Mouse (Mus musculus) adrenal gland, postnatal 4 days (tissue): ENCODE measurements at regions not wholly inside any gene's neighbourhood (a gene's known extent, or its start where the extent isn't known, plus 50 kb on each side); places are given as distances from the start of the nearest gene placed in this dataset.

Source experiments
- DNase-seq, 2 experiments: peaks; one replicate each; pipeline ENCODE4 v3.0.0; 2021 to 2022; ENCODE audit warnings: low spot score in 2 of 2, mixed read lengths in 2 of 2

DNA sequence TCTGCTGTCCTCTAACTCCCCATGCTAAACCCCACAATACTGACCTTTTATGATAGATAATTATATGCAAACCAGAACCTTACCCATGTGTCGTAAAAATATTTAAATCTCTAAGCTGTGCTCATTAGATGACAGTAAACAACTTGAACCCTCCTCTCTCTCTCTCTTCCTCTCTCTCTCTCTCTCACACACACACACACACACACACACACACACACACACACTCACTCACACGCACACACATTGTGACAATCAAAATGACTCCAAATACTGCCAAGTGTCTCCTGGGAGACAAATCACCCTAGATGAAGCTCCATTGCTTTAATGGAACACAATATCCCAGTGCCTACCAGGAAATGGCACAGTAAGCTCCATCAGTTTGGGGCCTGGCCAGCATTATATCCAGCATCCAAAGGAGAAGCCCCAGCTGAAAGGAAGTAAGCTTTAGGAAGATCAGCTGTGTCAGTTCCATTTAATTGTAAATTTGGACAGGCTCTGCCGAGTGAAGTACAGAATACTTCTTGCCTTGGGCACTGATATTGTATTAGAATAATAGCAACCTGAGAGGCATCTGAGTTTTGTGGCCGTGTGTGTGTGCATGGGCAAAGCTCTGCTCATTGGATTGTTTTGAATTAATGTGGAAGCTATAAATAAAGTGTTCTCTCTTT lies 220.7 kb downstream of the Fam84b start:
- no peak for DNase-seq

DNA sequence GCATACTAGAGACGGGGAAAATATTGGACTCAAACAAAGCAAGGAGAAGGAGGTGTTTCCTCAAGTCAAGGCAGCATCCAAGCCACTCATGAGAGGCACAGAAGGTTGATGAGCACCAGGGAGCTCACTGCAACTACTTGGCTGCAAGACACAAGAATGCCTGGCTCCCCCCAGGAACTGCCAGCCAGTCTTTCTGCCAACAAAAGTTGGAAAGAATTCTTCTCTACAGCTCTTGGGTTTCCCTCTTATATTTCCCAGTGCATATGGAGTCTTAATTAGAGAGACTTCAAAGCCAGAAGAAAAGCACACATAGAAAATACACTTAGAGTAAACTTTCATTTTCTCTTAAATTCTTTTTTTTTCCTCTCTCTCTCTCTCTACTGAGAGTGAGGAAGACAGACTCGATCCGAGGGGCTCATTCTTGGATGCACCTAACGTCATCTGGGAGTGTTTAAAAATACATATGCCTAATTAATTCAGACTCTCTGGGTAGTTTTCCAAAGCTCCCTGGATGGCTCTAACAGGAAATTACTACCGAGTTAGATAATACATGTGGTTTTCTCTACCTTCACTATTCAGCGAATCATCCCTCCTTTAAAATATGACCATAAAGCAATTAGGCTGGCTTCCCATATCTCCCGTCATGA lies 222.7 kb downstream of the Fam84b start:
- DNase-seq, result no peak

DNA sequence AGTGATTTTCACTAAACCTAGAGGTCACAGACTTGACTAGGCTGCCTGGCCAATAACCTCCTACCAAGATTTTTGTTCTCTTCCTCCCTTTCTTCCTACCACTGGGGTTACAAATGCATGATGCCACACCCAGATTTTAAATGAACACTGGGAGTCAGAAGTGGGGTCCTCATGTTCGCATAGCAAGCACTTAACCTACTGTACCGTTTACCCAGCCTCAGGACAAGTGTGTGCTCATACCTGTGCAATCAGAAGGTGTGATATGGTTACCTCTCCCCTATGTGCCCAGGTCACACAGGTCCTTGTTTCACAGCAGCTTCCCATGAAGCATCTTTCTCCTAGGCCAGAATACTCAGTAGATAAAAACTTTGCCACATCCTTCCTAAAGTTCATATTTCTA lies 234.8 kb downstream of the Fam84b start:
- DNase-seq, result no peak

DNA sequence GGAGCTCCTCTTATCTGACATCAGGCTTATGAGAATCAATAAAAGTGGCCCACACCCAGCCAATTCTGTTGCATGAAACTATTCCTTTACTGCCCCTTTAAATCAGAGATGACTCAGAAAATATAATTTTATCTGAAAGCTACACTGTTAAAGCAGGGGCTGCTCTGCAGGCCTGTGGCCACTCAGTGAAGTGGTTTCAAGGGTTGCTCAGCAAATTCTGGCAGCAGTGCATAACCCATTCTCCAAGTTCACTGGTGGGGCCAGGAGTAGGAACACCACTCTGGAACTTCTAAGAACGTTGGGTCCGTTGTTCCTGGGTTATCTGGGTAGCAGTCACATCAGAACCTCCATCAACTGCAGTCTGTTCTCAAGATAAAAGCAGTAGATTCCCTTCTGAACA lies 236.2 kb downstream of the Fam84b start:
- DNase-seq, result no peak

DNA sequence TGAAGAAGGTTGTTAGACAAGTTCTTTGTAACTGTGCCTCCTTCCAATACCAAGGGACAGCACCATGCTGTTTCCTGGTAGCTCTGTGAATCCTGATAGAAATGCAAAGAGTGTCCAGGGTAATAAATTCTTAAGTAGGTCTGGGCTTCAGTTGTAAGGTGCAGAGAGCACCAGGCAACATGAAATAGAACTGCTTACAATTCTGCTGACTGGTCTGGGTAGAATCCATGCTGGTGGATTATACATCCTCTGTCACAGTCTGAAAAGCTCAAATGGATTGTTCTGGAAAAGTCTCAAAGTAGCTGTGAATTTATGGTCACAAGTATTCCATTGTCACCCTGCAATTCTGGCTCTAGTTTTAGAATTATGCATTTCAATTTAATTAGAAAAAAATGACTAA lies 251.7 kb downstream of the Fam84b start:
- no peak for DNase-seq

DNA sequence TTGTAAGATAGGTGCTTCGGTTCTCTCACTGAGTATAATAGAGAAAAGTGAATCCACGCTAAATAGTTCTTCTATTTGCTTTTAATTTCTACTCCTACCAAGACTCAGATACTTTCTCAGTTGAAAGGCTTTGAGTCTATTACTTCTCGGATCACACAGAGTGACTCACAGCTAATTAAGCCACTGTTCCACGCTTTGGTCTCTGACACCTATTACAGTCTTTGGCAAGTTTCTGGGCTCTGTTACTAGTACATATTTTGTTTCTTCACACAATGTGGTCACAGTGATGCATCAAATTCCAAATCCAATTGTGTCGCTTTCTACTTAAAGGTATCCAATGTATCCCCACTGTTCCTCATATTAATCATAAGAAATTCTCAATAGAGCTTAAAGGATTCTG lies 276.5 kb downstream of the Fam84b start:
- no peak for DNase-seq

DNA sequence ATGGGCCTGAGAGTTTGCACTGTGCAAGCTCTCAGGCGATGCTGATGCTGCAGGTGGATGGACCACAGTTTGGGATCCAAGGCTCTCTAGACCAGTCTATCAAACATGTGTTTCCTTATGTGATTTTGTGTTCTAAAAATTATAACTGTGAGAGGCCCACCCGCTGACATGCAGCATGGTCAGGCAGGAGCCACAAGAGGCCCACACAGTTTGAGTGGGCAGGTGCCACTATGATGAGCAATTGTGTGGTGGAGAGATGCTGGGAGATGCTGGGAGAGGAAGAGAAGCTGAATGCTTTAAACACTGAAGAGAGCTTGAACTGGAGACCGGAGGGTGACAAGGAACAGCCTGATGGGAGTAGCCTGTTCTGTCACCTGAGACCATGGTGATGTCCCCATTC lies 287.3 kb downstream of the Fam84b start:
- DNase-seq, result no peak

DNA sequence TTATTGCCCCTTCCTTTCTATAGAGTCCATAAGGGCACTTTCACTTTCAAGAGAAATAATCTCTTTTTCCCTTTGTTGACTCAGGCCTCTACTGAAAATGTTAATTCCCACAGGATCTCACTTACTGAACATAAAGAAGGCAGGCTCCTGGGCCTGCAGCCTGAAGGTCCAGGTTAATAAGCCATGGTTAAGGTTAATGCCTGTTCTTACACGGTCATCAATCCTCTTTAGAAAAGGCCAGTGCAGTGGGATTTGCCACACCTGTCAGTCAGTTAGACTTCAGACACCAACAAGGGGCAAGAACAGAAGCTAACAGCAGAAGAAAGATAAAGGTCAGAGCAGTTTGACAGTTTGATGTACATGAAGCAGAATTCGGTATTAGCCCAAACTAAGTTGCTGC lies 288.6 kb downstream of the Fam84b start:
- DNase-seq, result no peak

DNA sequence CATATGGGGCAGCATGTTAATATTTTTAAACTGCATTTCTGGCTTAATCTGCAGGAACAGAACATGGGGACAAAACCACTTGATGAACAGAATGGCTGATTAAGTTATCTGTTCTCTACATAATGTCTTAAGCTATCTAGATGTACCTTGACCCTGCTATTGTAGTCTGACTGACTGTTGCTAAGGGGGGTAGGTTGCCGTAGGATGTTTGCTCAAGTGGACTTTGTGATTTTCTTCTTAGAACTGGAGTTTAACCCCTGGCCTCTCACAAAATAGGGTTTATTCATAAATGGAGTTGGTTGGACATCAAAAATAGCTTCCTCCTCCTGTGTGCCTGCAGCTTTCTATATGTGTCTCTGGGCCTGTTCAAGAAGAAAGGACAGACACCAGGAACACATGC lies 292.9 kb downstream of the Fam84b start:
- DNase-seq, result no peak

DNA sequence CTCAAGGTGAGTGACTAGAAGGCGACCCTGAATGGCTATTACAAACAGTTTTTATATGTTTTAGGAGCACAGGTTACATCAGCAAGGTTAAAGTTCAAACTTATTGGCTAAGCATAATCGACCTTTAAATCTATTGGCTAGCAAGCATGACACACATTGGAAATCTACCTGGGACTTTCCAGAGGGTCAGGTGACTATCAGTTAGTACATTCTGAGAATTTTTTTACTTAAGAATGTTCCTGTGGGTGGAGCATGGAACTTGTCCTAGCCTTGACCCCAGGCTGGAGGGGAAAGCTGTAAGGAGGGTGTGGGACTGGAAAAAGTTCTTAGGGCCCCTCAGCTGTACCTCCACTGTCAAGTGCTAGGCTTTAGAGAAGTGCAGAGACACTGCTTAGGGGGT lies 297.9 kb downstream of the Fam84b start:
- no peak for DNase-seq

DNA sequence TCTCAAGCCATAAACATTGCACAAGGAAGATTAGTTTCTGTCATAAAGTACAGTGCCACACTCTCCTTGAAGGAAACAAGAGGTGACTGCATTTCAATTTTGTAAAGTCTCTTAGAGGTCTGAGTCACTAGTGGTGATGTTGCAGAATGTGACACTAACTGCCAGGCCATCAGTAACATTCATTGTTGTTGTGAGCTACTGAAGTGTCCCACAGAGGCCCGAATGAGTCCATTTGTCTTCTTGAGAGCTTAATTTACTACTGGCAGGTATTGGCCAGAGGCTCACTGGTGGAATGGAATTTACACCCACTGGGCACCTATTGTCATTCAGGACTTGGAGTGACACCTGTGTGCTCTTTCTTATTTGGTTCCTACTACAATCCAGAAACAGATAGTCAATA lies 299.0 kb downstream of the Fam84b start:
- no peak for DNase-seq

DNA sequence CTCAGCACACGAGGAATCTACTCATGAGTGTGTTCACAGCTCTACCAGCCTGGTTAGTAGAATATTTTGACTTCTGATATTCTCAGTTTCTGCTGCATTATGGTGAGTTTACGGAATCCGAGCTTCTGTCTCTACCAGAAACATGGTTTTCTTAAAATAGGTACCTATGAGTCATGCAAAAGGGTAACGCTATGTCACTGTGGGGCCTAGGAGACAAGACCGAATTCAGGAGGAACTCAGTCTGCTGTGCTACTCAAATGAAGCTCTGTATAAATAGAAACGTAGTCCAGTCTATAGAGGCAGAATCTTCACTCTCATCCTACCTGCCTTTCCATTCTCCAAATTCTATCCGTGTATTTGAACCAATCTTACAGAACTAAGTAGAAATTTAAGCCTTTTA lies 305.5 kb downstream of the Fam84b start:
- DNase-seq, result no peak

DNA sequence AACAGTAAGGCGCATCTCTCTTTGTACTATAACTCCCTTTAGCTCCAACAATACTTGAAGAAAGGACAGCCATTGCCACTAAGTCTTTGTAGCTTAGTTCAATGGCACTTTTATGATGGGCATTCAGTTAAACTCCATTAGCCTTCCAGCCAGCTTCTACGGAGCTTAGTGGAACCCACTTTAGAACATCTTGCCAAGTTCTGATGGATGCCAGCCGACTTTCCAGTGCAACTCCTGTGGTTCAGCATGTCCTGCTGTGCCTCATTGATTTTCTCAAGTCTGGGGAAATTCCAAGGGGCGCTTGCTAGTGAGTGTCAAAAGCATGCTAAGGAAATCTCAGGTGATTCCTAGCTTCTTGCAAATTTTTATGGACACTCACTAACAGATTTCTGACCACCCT lies 316.4 kb downstream of the Fam84b start:
- no peak for DNase-seq

DNA sequence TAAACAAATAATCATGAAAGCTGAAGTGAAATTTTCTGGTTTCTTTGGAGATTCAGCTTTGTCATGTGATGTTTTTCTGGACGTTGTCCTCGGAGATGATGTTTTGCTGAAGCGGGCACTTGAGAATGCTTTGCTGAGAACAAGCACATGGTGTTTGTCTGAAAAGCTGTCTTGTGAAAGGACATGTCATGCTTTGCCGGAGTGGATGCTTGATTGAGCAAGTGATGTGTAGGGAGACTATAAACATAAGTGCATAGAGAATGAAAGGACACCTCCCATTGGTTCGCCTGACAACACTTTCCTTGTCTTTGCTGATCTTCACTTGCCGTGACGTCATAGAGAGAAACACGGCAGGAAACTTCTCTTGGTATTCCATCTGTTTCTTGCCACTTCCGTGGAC lies 318.9 kb downstream of the Fam84b start:
- DNase-seq, result no peak

DNA sequence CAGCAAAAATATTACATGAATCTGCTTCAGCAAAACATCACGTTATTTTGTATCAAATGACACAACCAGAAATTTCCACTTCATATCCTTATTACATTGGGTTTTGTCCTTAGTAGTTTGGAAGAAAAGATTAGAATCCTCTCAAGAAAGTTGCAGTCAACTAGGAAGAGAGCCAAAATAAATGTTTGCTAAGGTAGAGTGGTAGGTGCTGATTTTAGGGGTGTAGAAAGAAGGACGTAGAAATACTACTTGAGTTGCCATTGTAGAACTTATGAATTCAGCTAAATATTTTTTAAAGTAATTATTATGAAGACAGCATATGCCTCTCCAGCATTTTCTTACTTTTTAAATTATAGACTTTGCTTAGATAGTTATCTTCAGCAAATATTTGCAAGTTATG lies 336.8 kb downstream of the Fam84b start:
- DNase-seq, result no peak

DNA sequence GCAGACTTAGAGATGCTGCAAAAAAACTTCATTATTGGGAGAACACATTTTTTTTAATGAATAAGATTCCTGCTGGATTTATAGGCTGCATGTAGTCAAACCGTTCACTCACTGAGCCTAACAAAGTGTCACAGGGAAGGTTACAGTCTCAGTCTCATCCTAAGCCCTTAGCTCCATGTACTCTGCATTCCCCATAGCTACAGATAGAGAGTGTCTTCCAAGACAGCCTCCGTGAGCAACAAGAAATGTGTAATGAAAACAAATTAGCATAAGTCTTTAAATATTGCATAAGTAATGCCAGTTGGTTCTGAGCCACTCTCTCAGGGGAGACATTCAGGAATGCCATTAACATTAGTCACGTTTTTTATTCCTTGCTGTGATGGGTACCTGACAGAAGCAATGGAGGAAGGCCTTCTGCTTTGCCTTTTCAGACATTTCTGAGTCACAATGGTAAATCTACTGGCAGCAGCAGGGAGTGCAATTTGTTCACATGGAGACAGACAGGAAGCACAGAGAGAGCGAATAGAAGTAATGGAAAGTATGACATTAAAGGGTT lies 376.7 kb downstream of the Fam84b start:
- no peak for DNase-seq

DNA sequence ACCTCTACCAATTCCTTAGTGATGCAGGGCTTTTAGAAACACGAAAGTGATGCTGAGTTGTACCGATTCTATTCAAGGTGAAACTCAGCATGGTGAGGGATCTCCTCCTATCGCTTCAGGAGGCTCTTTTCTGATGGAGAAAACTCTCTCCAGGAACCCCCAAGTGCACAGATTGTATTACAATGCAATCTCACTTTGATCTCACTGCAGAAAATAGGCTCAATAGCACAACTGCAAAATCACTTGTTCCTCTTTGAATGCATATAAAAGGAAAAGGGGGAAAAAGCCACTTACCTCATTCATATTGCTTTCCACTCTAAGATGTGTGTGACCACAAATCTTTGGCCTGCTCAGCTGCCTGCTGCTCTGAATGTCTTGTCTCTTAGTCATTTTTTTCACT lies 378.5 kb downstream of the Fam84b start:
- DNase-seq, result no peak

DNA sequence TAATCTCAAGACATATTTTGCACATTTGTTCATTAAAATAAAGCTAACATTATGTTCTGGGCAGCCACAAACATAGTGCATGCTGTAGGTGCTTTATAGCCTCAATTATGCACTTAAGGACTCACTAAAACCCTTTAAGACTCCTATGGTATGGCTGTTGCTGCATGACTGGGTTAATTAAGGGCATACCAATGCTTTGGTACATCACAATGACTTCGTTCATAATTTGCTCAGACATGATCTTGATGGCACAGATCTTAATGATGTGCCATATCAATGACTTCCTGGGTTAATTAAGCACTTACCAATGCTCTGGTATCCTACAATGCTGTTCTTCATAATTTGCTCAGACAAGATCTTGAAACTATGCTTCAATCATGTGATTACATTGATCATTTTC lies 415.5 kb upstream of the 4933412E24Rik start:
- no peak for DNase-seq

DNA sequence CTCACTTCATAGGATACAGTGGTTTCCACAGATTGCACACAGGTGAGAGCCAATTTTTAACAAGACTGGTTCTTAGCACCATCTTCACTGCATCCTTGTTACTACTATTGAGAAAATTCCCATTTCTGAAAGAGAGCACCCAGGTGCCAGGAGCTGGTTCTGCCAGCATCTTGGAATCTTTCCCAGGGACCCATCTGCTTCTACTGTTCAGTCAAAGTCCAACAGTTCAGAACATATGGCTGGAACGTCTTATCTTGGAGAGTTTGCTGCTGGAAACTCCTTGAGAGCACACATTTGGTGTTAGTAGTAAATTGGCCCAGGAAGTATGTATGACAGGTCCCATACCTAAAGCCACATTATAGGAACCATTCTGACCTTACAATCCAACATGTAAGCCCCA lies 402.7 kb upstream of the 4933412E24Rik start:
- no peak for DNase-seq

DNA sequence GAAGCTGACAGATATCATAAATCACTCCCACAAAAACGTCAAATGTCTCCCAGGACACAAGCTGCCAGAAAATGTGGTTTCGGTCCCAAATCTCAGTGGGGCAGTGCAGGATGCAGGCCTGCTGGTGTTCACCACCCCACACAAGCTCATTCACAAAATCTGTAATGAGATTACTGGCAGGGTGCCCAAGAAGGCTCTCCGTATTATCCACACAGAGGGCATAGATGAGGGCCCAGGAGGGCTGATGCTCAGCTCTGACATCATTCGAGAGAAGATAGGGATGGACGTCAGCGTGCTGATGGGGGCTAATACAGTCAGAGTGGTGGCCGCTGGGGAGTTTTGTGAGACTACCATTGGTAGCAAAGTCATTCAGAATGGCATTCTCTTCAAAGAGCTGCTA lies 375.9 kb upstream of the 4933412E24Rik start:
- DNase-seq, result no peak

DNA sequence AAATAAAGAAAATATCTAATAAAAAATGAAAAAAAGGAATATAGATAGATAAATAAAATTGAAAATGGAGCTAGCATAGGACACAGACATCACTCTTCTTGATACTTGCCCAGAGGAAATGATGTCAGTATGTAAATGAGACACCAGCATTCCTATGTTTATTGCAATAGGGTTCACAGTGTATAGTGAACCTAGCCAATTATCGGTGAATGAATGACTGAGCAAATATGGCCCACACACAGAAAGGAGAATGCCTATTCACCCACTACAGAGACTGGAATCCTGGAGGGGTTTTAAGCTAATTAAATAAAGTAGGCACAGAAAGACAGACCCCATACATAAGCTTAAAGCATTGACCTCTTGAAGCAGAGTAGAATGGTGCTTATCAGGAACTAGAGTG lies 373.9 kb upstream of the 4933412E24Rik start:
- no peak for DNase-seq

DNA sequence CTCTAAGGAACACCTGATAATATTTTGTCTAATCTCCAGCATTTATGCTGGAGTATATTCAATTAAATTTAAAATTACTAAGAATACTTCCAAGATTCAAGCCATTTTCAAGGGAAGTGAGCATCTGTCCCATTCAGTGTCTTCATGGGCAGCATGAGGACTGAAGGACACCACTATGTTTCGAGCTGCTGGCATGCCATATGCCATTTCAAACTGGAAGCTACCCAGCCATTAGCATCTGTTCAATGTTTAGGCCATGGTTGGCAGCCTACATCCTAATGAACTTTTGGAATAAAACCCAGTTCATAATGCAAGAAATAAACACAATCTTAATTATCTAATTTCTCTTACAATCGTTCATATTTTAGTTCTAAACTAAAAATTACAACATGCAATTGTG lies 371.5 kb upstream of the 4933412E24Rik start:
- no peak for DNase-seq
